Mouse (Mus musculus) testis, adult 2 months (tissue): Measurements from ENCODE around the gene Esx1.

Experiments
- CTCF ChIP-seq: fragments of 200-500 bp; IDR thresholded peaks from 2 replicates; pipeline ENCODE4 v1.5.1; 2012; ENCODE audit warnings: low read depth, mild to moderate bottlenecking, inconsistent platforms, low read length, moderate library complexity; ENCODE audit not compliant: control insufficient read depth, insufficient read depth, insufficient replicate concordance
- POLR2A ChIP-seq: fragments of 200-500 bp; IDR thresholded peaks from 2 replicates; pipeline ENCODE4 v1.6.1; 2012; ENCODE audit warnings: low read depth, mild to moderate bottlenecking, inconsistent platforms, low read length, moderate library complexity; ENCODE audit not compliant: control insufficient read depth

GRCm38 (mm10) chrX:137141669-137142068, 19.8 kb upstream of the Esx1 start:
- peak; percentile 51; the same call in 1 of the 2 replicates for TF ChIP-seq CTCF
- TF ChIP-seq POLR2A, result no peak
